Mouse (Mus musculus) CH12F3 (cell line): ENCODE measurements around the gene Wdr90.

Source experiments
- in situ Hi-C: fragments of 300-500 bp; cut with MboI; formaldehyde crosslinking; loops from 2 replicates; pipeline ENCODE4 v1.14.3; 2020; ENCODE audit warnings: low sequenced_read_pairs

The Wdr90 gene

DNA sequence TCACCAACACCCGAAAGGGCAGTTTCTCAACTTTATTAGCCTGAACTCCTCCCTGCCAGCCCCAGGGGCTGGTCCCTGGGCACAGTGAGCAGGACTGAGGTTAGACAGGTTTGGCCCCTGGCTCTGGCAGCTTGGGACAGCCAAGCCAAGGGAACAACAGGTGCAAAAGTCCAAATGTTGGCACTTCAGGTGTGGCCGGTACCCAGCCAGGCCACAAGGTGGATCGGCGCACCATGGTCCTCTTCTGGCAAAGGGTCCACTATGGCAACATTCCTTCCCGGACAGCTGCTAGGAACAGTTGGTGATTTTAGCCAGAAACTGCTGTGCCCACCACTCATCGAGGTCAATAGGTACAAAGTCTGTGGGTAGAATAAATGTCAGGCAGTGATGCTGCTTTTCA is 2.4 kb upstream of the Wdr90 start:
- in situ Hi-C loops, result no loop called here

DNA sequence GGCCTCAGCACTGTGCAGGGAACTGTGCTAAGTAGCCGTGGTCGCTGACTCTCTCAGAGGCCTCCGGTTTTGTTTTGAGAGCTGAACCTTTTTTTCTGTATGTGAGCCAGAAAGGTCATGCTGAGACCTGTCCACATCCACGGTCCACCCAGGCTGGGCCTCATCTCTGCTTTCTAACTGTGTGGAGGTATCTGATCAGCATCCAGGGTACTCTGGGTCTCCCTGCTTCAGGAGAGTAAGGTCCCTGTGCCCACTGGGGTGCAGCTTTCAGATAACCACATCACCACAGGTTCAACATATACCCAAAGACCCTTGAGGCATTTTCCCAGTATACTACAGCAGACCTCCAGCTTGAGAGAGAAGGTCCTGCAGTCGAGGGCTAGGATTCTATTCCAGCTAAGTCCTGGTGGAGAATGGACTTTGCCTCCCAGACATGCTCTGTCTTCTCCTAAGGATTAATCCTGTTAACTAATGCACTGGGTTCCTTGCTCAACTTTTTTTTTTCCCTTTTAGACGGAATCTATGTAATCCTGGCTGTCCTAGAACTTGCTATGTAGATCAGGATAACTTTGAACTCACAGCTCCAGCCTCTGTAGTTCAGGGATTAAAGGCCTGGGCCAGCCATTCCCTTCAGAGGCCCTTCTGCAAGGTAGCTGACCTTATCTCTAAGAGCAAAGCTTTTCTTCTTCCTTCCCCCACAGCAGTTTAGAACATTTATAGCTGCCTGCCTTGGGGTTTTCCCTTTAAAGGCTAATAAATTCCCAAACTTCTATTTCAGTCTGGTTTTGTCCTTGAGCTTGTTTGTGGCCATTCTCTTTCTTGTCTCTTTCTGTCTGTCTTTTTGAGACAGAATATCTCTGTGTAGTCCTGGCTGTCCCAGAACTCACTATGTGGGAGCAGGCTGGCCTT is 657 bp upstream of the Wdr90 start:
- in situ Hi-C loops, result no loop called here

DNA sequence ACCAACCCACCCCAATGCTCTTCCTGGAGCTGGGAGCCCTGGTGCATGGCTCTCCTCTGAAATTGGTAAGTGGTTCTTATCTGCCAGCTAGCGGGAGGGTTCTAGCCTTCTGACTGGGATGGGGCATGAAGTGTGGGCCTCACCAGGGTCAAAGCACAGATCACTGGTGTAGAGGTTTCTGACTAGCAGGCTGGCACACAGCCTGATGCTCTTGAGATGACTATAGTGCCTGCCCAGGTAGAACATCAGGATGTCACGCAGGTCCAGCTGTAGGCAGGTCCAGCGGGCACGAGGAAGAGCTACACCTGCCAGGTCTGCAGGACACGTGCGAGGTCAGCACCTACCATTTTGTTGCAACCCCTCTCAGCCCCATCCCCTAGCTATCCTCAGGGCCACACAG is 1.1 kb downstream of the Wdr90 start:
- in situ Hi-C loops, result no loop called here

DNA sequence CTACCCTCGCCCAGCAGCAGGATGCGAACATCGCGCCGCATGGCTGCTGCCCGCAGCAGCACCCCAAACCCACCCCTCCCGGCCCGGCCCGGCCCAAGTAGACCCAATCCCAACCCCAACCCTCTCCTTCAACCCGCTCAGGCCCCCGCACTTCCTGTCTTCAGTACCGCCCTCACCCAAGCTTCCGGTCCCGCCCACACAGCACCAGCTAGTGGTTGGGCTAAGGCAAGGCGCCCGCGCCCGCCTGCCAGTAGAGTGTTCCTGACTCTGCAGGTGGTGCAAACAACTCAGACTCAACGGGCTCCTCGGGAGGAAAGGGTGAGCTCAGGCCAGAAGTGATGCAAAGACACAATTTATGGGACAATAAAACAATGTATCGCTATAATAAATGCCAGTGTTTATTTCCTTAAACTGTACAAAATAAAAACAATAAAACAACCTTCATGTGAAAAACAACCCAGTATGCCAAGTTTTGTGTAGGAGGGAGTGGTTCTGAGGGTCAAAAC is 16.9 kb downstream of the Wdr90 start, which contains the start of gene Rhot2:
Rhot2 (minus strand) TSS at position 456 of the 506 bp plus-strand sequence.
- in situ Hi-C loops, result no loop called here

DNA sequence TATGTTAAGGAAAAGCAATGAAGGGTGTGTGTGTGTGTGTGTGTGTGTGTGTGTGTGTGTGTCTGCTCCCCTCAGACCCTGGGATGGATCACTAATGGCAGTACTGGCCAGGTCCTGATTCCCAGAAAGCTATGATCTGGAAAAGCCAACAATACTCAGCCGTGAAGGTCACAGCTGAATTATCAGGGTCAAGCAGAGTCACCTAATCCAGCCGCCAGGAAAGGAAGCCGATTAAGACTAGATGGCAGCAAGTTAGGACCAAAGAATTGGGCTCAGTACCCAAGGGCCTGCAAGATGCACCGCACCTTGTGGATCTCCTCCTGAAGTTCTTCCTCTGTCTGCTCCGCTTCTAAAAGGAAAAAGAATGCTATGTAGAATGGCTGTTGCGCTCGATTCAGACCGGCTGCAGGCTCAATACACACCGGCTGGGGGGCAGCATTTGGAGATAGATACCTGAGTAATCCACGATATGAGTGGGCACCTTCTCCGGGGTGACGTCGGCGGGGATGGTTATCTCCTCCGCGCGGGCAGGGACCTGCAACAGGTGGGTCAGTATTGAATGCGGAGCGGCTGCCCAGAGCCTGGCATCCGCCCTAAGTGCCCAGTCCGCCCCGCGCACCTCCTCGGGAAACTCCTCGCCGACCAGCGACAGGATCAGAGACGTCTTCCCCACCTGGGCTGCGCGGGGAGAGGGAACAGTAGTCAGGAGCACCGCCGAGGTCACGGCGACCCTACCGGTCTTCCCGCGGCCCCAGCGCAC is 17.5 kb downstream of the Wdr90 start:
- in situ Hi-C loops, result no loop called here

DNA sequence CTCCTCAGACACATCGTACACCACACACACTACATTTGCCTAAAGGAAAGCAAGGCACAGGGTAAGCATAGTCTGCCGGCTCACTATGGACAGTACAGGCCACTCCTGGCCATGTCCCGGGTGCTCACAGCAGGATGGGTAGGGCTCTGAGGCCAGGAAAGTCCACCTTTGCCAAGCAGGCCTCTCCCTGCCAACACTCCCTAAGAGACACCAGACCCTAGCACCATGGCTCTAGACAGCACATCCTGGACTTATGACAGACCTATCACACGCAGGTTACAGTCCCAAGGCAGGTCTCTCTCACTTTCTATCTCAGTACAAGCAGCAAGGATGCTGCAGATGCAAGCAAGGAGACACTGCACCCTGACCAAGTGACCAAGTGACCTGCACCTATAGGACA is 18.2 kb downstream of the Wdr90 start:
- in situ Hi-C loops, result no loop called here

DNA sequence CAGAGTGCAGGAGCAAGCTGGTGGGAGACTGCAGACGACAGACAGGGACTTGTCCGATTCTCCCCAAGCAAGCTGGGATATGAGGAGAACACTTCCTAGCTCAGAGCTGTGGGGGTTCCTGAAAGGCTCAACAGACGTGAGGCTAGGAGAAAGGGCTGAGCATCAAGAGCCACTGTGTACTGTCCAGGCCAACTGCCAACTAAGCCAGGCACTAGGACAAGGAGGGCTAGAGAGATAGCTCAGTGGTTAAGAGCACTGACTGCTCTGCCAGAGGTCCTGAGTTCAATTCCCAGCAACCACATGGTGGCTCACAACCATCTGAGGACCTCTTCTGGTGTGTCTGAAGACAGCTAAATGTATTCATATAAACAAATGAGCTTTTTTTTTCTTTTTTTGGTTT is 18.8 kb downstream of the Wdr90 start:
- in situ Hi-C loops, result no loop called here

DNA sequence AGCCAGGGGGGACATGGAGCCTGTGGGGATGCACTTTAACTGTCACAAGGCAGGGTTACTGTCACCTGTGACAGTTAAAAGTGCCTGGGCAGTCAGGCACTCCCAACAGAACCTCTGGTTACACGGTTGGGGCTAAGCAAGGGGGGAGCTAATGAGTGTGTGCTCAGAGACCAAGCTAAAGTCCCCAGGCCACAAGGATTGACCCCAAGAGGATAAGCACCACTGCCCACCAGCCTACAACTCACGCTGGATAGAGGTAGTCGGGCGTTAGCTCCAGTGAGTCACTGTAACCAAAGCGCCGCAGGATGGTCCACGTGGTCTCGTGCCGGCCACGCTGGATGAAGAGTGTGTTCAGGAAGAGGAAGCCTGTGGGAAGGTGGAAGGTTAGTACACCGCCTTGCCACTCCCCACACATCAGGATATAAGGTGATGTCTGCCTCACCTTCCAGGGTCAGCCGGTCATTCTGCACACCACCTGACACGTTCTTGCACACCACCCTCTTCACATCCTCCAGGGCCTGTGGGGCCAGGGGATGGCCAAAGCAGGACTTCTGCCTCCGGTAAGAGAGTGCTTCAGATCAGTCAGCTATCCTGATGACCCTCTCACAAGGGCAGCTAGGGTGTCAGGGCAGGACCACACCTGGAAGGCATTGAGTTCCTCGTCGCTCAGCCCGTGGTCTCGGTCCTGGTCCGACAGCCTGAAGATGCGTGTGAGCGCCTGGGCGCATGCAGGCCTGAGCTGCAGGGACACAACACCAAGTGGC is 20.0 kb downstream of the Wdr90 start, which contains the start of gene Gm20683:
Gm20683 (minus strand) TSS at position 647 of the 764 bp plus-strand sequence.
- in situ Hi-C loops, result no loop called here

DNA sequence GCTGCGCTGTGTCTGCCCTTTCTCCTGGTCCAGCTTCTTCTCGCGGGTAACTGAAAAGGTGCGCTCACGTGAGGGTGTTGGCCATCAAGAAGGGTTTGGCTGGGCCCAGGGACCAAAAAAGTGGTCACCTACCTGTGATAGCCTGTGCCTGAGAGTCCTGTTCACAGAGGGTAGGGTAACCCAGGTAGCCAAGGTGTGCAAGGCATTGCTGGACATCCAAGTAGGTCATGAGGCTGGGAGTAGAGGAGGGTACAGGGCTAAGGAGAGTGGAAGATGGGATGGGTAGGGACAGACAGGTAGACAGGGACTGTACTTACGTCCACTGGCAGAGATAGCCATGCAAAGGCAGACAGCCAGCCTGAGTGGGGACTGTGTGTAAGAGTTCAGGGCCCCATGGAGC is 20.8 kb downstream of the Wdr90 start:
- in situ Hi-C loops, result no loop called here

DNA sequence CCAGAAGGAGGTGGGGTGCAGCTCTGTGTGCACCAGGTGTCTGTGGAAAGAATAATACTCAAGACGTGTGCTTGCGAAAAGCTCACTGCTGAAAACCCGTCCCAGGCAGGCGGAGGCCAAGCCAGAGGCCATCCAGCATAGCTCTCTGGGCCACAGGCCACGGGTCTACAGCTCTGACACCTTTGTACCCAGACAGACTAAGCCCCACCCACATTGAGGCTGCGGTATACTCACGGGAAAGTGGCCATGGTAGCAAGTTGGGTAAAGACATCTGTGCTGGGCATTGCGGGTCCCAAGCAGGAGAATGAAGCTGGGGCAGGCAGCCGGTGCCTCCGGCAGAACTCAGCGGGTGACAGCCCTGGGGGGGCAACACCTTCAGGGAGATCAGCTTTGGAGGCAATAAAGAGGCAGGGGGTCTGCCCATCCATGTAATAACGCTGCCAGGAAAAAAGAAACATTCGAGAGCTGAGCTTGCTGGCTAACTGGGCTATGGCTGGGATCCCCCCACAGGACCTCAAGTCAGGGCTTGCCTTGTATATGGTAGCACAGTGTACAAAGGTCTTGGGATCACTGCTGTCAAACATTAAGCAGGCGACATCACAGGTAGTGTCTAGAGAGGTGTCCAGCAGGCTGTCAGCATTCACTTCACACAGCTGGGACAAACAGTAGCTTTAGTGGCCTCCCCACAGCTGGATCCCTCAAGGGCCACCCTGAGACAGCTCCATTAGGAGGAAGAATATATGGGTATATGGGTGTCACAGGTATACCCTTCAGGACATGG is 21.7 kb downstream of the Wdr90 start:
- in situ Hi-C loops, result no loop called here

DNA sequence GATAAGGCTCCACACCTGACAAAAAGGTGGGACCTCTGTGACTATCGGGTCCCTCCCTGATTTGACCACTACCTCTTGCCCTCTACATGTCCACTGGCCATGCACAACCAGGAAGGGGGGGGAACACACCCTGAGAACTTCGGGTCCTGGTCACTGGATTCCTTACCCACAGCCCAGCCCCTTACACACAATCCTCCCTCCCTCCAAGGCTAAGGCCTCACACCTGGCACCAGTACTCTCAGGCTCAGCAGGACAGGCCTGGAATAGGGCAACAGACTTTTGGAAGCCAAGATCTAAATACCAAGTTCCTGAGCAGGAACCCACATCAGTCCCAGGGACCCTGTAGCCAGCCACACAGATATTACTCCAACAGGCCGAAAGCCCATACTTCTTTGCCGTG is 22.4 kb downstream of the Wdr90 start:
- in situ Hi-C loops, result no loop called here

DNA sequence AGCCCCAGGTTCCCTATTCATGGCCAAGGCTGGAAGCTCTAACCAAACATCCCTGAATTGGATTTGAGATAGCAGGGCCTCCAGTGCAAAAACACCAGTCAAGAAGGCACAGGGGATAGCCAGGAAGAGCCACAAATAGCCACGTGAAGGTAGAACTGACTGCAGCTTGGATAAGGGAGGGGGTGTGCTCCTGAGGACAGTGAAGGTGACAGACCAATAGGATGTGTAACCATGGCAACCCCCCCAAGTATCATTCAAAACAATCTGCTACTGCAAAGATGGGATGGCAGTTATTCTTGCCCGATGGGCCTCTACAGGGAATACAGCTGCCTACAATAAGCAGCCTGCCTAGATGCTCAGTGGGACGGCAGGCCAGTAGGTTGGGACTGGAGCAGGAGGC is 23.8 kb downstream of the Wdr90 start:
- in situ Hi-C loops, result no loop called here

DNA sequence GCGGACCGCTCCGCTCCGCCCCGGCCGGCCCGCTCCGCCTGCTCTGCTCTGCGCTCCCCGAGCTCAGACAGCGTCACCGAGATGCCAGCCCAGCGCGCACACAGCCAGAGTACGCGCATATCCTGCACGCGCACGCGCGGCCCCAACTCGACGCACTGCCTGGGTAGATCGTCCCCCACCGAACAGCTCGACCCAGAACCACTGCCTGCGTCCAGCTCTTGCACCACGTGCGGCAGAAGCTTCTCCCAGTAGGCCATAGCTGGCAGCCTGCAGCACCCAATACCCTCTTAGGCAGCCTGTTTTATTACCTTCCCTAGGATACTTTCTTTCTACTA is 24.3 kb downstream of the Wdr90 start, which contains the start of gene Rhbdl1:
Rhbdl1 (minus strand) TSS at position 220 of the 335 bp plus-strand sequence.
- in situ Hi-C loops, result no loop called here

DNA sequence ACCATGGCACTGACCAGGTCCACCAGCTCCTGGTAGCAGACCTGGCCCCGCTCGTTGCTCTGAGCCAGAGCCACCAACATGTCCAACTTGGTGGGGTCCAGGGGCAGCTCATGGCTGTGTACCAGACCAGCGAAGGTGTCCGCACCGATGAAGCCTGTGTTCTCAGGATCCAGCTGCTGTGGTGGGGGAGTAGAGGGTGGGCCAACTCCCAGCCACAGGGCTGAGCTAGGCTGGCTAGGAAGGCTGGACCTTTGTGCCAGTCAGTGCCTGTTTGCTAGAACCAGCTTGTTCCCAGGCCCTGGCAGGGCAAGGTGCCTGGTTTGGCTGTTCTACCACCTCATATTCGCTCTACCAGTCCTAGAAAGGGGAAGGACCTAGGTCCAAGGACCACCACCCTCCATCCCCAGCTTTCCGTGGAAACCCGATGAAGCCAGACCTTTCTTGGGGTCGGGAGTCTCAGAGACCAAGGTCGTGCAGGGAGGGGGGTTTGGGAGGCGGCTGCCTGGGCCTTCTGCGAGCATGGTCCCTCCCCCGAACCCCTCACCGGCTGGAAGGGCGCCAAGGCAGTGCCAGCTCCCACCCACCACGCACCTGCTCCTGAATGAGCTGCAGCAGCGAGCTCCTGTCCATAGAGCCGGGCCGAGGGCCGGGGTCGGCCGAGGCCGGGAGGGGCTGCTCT is 24.8 kb downstream of the Wdr90 start:
- in situ Hi-C loops, result no loop called here

DNA sequence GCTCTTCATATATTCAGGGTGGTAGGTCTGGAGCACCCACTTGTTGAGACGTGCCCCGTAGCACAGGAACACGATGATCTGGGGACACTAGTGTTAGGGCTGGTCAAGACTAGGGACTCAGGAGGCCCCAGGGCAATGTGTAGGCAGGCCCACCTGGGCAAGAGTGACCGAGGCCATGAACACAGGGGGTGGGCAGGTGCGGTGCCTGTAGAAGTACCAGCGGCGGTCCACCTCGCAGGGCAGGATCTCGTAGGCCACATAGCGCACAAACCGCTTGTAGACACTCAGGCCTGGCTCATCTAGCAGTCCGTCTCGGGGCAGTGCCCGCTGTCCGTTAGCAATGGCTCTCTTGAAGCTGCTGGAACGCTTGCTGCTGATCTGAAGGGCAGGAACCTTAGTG is 25.5 kb downstream of the Wdr90 start:
- in situ Hi-C loops, result no loop called here

DNA sequence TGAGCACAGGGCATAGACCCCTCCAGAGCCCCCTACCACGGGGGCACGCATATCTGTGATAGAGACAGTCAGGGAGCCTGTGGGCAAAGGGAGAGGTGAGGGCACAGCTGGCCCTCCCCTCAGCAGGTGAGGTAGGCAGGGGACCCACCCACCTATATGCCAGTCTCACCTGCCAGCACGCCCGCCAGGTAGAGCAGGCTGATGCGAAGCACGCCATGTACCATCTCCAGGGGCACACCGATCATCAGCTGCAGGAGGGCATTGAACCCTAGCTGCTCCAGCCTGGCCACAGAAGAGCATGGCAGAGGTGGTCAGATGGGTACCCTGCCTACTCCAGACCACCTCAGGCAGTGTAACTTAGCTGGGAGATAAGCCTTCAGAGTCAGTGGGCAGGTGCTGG is 26.0 kb downstream of the Wdr90 start:
- in situ Hi-C loops, result no loop called here

DNA sequence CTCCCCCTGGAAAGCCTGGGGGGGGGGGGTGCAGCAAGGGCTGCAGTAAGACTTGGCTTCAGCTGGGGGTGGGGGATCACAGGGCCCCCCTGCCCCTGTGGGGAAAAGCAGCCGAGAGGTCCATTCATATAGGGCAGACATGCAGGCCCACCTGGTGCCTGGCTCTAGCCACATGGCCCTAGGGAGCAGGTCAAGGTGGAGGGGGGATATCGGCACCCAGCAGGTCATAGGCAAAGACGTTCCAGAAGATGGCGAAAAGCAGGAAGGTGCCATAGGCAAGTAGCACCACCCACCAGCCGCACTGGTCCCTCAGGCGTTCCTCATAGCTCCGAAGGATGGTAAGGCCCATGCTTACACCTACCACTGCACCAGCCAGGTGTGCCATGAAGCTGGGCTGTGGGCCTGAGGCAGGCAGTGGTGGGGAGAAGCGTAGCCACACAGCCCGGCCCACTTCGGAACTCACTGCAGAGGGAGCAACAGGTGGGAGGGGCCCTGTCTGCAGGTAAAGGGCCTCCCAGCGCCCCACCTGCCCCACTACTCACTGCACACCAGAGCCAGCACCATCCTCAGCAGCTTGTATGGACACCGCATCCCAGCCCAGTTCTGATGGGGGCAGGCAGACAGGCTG is 26.6 kb downstream of the Wdr90 start:
- in situ Hi-C loops, result no loop called here

DNA sequence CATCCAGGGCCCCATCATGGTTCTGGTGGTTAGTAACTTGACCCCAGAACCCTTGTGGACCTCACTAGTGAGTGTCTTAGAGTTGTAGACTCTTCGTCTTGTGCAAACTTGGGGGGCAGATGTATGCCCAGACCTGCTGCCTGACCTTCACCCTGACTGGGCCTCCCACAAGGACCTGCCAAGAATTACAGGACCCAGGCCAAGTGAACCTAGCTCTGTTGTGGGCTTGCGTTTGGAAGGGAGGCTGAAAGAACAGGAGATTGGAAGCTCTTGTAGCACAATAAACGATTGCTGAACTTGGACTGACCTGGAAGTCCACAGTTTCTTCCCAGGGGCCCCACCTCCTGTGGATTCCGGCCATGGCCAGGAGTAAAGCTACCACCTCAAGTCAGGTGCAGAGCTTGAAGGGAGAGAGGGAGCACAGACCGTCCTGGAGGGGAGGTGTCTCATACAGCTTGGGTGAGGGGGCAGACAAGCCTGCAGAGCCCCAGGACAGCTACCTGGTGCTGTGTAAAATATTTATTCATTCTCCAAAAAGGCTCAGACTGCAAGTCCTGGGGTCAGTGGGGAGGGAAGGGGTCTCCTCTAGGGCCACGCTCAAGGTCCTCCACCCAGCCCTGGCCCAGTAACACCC is 27.2 kb downstream of the Wdr90 start:
- in situ Hi-C loops, result no loop called here

DNA sequence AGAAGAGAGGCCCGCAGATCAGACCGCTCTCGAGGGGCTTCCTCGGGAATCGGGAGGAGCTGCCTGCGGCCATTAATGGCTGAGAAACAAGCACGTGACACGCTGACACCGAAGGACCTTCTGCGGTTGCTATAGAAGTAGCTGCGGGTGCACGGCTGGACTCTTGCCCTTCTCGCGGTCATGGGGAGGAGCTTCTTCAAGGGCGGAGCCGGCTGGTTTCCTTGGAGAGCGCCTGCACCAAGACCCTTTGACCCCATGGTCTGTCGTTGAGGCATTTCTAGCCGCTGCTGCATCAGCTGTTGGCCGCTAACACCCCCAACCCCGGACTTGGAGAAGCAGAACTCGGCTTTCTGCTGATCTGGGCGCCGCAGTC is 28.0 kb downstream of the Wdr90 start, which contains the start of gene Stub1:
Stub1 (minus strand) TSS at position 114 of the 373 bp plus-strand sequence.
- in situ Hi-C loops, result no loop called here
